Mouse (Mus musculus): Measurements from ENCODE around the gene Stim1. TPM values are rescaled to one million over a fixed set of nuclear protein-coding genes. Genes with fewer than 3 reads are reported as not detected.

Gene Stim1
- 10 to 100 TPM; 51.8 to 52.0 TPM for total RNA-seq (2023)

DNA sequence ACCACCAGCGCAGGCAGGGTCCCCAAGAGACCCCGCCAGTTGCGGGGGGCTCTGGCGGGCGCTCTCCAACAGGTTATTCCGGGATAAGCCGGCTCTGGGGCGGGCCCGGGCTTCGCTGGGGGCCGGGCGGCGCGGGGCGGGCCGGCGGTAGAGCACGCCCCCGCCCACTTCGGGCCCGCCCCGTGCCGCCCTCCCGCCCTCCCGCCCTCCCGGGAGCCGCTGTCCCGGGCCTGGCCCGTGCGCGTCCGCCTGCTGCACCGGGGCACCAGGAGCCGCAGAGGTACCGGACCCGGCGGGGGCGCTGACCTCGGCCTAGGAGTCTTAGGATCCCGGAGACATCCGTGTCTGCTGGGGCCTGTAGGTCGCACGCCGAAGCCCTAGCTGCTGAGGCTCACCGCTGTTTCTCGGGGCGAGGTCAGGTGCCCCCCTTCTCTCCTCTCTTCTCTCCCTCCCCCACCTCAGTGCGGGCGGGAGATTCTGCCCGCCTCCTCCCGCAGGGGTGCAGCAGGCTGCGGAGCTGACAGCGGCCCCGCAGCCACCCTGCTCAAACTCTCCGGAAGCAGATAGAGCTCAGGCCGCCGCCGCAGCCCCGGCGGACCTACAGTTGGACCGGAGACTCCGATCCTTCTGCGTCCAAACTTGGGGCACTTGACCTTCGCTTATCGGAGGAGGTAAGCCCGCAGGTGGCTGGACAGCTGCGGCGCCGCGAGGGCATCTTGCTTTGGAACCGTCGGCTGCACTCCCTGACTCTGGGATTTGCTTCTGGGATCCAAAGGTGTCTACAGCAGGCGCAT is at the start of gene Stim1:
Stim1 (plus strand) TSS at position 206 of the 794 bp plus-strand sequence.

DNA sequence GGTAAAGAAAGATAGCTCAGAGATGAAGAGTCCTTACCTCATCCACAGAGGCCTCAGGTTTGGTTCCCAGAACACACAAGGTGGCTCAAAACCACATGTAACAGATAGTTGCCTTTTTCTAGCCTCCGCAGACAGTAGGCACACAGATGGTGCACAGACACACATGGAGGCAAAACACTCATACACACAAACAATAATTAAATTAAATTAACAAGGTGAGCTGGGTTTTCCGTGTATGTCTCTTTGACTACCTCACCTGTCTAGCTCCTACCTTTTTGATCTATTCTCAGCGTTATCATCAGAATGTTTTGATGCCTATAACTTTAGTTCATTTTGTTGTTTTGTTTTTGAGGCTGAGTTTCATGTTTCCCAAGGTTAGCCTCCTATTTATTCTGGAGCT is 11.7 kb upstream of the Stim1 start, which contains the start of gene Rhog:
Rhog (minus strand) TSS at position 101 of the 400 bp plus-strand sequence.

GRCm38 (mm10) chr7:102441657-102442391 is 174.2 kb downstream of the Stim1 start, which contains the start of gene Rrm1:
Rrm1 (plus strand) TSS chr7:102441695.

DNA sequence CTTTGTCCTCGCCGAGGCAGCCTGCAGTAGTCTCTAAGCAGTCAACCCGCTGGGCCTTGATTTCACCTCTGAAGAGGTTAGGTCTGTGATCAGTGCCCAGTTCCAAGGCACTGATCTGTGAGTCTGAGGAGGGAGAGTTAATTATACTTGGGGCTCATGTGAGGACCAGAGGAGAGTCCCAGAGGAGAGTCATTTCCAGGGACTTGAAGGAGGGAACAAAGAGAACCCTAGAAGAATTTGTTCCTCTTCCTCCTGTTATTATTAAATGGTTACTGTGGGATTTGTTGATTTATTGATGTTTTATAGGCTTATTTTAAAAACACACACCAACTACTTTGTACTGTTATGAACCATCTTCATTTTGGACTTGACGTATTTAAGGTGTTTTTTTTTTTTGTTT is 214.0 kb downstream of the Stim1 start, which contains the start of gene Olfr543:
Olfr543 (minus strand) TSS at position 101 of the 400 bp plus-strand sequence.

Other genes with a start within 250 kb of the Stim1 start
- gene Il18bp, start 249.1 kb upstream of the Stim1 start, total RNA-seq (2023): 10 to 100 TPM; 28.8 to 30.0 TPM
- gene Rnf121, start 202.3 kb upstream of the Stim1 start, total RNA-seq (2023): 10 to 100 TPM; 18.2 to 27.3 TPM
- 1 to 10 TPM; 8.4 to 9.7 TPM for gene Xndc1, start 202.3 kb upstream of the Stim1 start, total RNA-seq (2023)
- 1 to 10 TPM in 1 of 2 experiments, under 1 TPM in 1; 0.52 to 1.5 TPM for gene Xntrpc, start 202.1 kb upstream of the Stim1 start, total RNA-seq (2023)
- under 1 TPM in 1 of 2 experiments, not detected in 1; 0.94 TPM for gene Trpc2, start 184.7 kb upstream of the Stim1 start, total RNA-seq (2023)
- not detected for gene Art1, start 166.1 kb upstream of the Stim1 start, total RNA-seq (2023)
- gene Art5, start 158.3 kb upstream of the Stim1 start, total RNA-seq (2023): not detected
- not detected for gene Chrna10, start 151.0 kb upstream of the Stim1 start, total RNA-seq (2023)
- gene Nup98, start 57.6 kb upstream of the Stim1 start, total RNA-seq (2023): 10 to 100 TPM; 95.1 to 96.2 TPM
- gene Pgap2, start 57.6 kb upstream of the Stim1 start, total RNA-seq (2023): 10 to 100 TPM; 48.1 to 65.1 TPM
- gene Rhog, start 11.8 kb upstream of the Stim1 start, total RNA-seq (2023): 100 to 1,000 TPM; 434 to 437 TPM
- 10 to 100 TPM; 12.5 to 12.7 TPM for gene Rrm1, start 173.9 kb downstream of the Stim1 start, total RNA-seq (2023)
- not detected for gene Olfr543, start 213.9 kb downstream of the Stim1 start, total RNA-seq (2023)
- not detected for gene Olfr544, start 220.5 kb downstream of the Stim1 start, total RNA-seq (2023)
- not detected for gene Olfr545, start 231.8 kb downstream of the Stim1 start, total RNA-seq (2023)

Measured in monocyte, adult 59 days (primary cell).